Mouse (Mus musculus) kidney, adult 2 months (tissue): ENCODE results near the gene Aldh3b1. TPM values are rescaled to one million over a fixed set of nuclear protein-coding genes. Genes with fewer than 3 reads are reported as not detected.

Experiments
- DNase-seq: peaks from one replicate; pipeline ENCODE4 v3.0.0; 2021
- H3K27ac ChIP-seq: fragments of 200-500 bp; 2 replicates; pipeline ENCODE4 v1.5.1; 2012; ENCODE audit warnings: low read depth, low read length, control low read depth, inconsistent platforms; ENCODE audit not compliant: insufficient read depth
- H3K27me3 ChIP-seq: fragments of 200-500 bp; replicated peaks from 2 replicates; pipeline ENCODE4 v1.6.1; 2012; ENCODE audit warnings: mild to moderate bottlenecking, moderate library complexity, low read length, inconsistent platforms; ENCODE audit not compliant: control insufficient read depth, insufficient read depth
- H3K36me3 ChIP-seq: fragments of 200-500 bp; 2 replicates; pipeline ENCODE4 v1.6.1; 2012; ENCODE audit warnings: mild to moderate bottlenecking, moderate library complexity, low read length, inconsistent platforms; ENCODE audit not compliant: control insufficient read depth, insufficient read depth
- H3K4me1 ChIP-seq: fragments of 200-500 bp; 2 replicates; pipeline ENCODE4 v1.6.1; 2011; ENCODE audit warnings: low read length; ENCODE audit not compliant: control insufficient read depth, insufficient read depth
- H3K4me3 ChIP-seq: fragments of 200-500 bp; 2 replicates; pipeline ENCODE4 v1.5.1; 2011; ENCODE audit warnings: mild to moderate bottlenecking, low read depth, low read length, control low read depth; ENCODE audit not compliant: insufficient read depth
- CTCF ChIP-seq: fragments of 200-500 bp; conservative IDR thresholded peaks from 2 replicates; pipeline ENCODE4 v1.5.1; 2011; ENCODE audit warnings: low read depth, mild to moderate bottlenecking, control low read depth, low read length, moderate library complexity, mixed read lengths; ENCODE audit not compliant: insufficient read depth, insufficient read length
- POLR2A ChIP-seq: fragments of 200-500 bp; IDR thresholded peaks from one replicate; pipeline ENCODE4 v1.6.1; 2011; ENCODE audit warnings: low read depth, low read length, control low read depth
- WGBS: fragments of 180-500 bp; shearing (Covaris S2); methylation state at CpG from one replicate; pipeline ENCODE4 v1.1.7; 2018; 5-methylcytosine and 5-hydroxymethylcytosine counted together
- polyA plus RNA-seq: library from polyadenylated mRNA; depleted of rRNA; stranded (reverse); fragments of >200 nt; gene quantifications from 2 replicates; pipeline ENCODE4 v1.2.3, GENCODE M21; 2012

Aldh3b1 gene
- polyA plus RNA-seq, 1 experiment: 17.4 TPM

DNA sequence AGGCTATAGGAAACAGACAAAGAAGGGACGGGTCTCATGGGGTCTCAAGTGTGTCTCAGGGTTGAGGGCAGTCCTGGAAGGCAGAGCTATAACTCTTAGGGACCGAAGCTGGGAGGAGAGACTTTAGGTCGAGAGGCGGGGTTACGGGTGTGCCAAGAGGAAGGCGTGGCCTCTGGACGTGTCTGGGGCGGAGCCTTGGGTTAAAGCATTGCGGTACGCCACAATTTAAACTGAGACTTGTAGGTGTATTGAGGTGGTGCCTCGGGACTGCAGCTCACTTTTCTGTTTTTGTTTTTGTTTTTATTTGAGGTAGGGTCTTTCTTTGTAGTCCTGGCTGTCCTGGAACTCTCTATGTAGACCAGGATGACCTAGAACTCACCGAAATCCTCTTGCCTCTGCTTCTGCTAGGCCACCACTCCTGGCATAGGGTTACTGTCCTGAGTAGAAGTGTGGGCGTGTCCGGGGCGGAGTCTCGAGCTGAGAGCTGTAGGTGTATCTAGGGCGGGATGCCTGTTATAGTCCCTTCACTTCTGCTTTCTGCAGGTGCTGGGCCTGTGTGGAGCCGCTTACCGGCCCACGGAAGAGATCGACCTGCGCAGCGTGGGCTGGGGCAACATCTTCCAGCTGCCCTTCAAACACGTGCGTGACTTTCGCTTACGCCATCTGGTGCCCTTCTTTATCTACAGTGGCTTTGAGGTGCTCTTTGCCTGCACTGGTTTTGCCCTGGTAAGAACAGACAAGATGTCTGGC, 13.6 kb upstream of the Aldh3b1 start:
- TF ChIP-seq CTCF: no peak
- TF ChIP-seq POLR2A: no peak

GRCm38 (mm10) chr19:3942315-3942714, 12.7 kb upstream of the Aldh3b1 start:
- no peak for DNase-seq
- no peak for TF ChIP-seq CTCF
- no peak for TF ChIP-seq POLR2A
- Histone ChIP-seq H3K4me3 (no peak overlapping the region), H3K4me1 (peaks cover 6% of the 10 kb centered on the region; the same call in 1 of the 2 replicates), H3K36me3 (no peaks in the 10 kb centered on the region), H3K27ac (no peak overlapping the region), H3K27me3 (no peaks in the 10 kb centered on the region)
- 90% methylated on average over 7 of the region's 7 CpGs for WGBS

More for the DNA sequence above, 13.6 kb upstream of the Aldh3b1 start:
- Histone ChIP-seq H3K4me3 (no peak overlapping the region), H3K27ac (no peak overlapping the region), H3K4me1 (peaks cover 12% of the 10 kb centered on the region; the same call in 1 of the 2 replicates), H3K27me3 (no peaks in the 10 kb centered on the region), H3K36me3 (no peaks in the 10 kb centered on the region)
- 42% methylated on average over 27 of the region's 27 CpGs for WGBS
- DNase-seq: peak; percentile 64

GRCm38 (mm10) chr19:3935896-3936850, 6.6 kb upstream of the Aldh3b1 start:
- Histone ChIP-seq H3K27ac (peak overlapping the region; percentile 40), H3K27me3 (no peaks in the 10 kb centered on the region), H3K4me3 (peak overlapping the region; percentile 63), H3K4me1 (peaks cover 3% of the 10 kb centered on the region; the same call in 1 of the 2 replicates), H3K36me3 (no peaks in the 10 kb centered on the region)
- 11% methylated on average over 22 of the region's 22 CpGs for WGBS
- TF ChIP-seq CTCF (no peak), POLR2A (no peak)
- DNase-seq: peak; percentile 80

- TF ChIP-seq POLR2A (no peak), CTCF (no peak)
- DNase-seq: peak; percentile 83
- H3K27me3 ChIP-seq: no peaks in the 10 kb centered on the region
- 9% methylated on average over 42 of the region's 42 CpGs for WGBS
- no peaks in the 10 kb centered on the region for H3K36me3 ChIP-seq
- peak within 1 kb of the TSS; percentile 63 for H3K4me3 ChIP-seq
- H3K4me1 ChIP-seq: peaks cover 3% of the 10 kb centered on the region; the same call in 1 of the 2 replicates
- peak within 1 kb of the TSS; percentile 40 for H3K27ac ChIP-seq
Observed at GRCm38 (mm10) chr19:3935032-3935895, 5.7 kb upstream of the Aldh3b1 start, which contains the start of gene Unc93b1. TSS of gene Unc93b1 (plus strand) at chr19:3935186.

DNA sequence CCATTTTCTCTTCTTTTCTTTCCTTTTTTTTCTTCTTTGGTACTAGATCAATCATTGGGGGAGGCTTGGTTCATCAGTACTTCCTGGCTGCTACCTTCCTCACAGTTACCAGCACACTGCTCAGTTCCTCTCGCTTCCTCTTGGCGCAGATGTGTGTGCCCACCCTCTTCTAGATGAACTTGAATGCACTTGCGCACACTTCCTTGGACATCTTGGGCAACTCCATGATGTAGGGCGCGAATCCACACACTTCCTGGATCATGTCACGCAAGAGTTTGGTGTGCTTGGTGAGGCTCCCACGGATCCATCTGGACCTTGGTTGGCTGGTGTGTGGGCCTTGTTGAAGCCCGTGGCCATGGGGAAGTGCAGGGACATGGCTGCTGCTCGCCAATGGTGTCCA, 2.1 kb upstream of the Aldh3b1 start:
- WGBS: 94% methylated on average over 9 of the region's 9 CpGs
- DNase-seq: no peak
- Histone ChIP-seq H3K4me3 (no peak overlapping the region), H3K27ac (no peak overlapping the region), H3K27me3 (no peaks in the 10 kb centered on the region), H3K4me1 (peaks cover 12% of the 10 kb centered on the region; the same call in 1 of the 2 replicates), H3K36me3 (no peaks in the 10 kb centered on the region)
- no peak for TF ChIP-seq CTCF
- no peak for TF ChIP-seq POLR2A

DNA sequence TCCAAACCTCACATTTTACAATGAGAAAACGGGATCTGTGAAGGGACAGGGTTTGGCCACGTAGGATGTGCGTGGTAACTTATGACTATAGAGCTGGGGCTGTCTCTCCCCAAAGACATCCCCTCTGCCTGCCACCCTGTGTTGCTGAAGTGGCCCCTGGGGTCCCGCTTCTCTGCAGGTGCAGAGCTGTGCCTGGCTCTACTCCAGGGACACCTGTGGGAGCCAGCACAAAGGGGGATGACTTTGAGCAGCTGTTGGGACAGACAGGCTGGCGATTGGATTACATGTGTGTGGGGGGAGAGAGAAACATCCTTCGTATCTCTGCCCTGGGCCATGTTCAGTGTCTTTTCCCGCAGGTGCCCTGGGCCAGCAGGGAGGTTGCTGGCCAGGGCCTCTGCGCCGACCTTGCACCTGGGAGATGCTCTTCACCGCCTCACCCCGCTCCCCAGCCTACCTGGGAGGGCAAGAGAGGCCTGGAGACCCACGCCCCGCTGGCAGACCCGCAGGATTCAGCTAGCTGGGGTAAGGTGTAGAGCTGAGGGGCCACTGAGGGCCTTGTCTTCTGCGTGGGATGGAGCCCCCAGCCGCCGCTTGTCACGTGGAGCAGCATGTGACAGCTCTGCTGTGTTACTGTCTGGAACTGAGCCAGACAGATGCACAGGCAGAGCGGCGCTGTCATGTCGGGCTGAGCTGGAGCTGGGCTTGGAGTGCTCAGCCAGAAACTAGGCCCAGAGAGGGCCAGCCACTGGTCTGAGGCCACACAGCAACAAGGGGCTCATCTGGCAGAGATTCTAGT, 852 bp upstream of the Aldh3b1 start:
- no peaks in the 10 kb centered on the region for H3K36me3 ChIP-seq
- H3K27me3 ChIP-seq: no peaks in the 10 kb centered on the region
- peaks cover 9% of the 10 kb centered on the region; the same call in 1 of the 2 replicates for H3K4me1 ChIP-seq
- TF ChIP-seq POLR2A: no peak
- TF ChIP-seq CTCF: no peak
- no peak overlapping the region for H3K4me3 ChIP-seq
- peak overlapping the region; percentile 19 for H3K27ac ChIP-seq
- no peak for DNase-seq
- 70% methylated on average over 21 of the region's 21 CpGs for WGBS
